Mouse (Mus musculus): ENCODE results near the gene Paqr5.

The Paqr5 gene

GRCm38 (mm10) chr9:61908832-61909407, 117.7 kb downstream of the Paqr5 start:
- DNase-seq (ENCODE audit: low spot score): no peak

DNA sequence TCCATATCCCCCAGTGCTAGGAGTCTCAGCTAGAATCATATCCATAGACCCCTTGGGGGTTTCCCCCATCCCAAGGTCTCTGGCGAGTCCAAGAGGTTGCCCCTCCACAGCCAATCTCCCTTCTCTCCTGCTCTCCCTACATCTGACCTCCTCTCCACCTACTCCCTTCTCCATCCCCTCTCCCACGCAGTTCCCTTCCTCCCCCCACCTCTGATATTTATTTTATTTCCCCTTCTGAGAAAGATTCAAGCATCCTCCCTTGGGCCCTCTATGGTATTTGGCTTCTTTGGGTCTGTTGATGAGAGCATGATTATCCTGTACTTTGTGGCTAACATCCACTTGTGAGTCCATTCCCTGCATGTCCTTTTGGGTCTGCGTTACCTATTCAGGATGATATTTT, 118.3 kb downstream of the Paqr5 start:
- no peak for DNase-seq (ENCODE audit: low spot score)

DNA sequence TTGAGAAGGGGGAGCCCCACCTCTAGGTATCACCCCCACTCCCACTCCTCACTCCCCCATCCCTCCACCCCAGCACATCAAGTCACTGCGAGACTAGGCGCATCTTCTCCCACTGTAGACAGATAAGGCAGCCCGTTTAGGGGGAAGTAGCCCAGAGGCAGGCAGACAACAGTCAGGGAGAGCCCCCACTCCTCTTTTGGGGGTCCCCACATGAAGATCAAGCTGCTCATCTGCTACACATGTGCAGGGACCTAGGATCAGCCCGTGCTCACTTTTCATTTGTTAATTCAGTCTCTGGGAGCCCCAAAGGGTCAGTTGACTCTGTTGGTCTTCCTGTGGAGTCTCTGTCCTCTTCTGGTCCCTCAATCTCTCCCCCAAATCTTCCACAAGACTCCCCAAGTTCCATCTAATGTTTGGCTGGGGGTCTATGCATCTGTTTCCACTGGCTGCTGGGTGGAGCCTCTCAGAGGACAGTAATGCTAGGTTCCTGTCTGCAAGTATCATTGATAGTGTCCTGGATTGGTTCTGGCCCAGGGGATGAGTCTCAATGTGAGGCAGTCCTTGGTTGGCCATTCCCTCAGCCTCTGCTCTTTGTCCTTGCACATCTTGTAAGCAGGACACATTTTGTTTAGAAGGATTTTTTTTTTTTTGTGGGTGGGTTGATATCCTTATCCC, 118.9 kb downstream of the Paqr5 start:
- DNase-seq (ENCODE audit: low spot score): no peak

DNA sequence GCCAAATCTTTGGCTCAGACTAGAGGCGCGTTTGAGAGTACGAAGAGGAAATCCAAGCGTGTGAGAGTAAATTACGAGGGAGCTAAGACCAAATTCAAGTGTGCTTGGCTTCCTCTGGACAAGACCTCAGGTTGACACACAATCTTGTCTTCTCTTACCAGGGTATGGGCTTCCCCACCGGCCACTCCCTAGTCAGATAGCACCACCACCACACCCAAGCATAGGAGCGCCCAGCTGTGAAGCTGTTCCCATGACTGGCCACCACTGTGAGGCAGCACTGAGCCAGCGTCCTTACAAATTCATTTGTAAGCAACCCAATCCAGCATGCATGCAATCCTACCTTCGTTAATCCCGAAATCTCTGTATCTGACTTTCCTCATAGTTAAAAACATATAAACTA, 119.7 kb downstream of the Paqr5 start:
- DNase-seq (ENCODE audit: low spot score): peak; percentile 43

GRCm38 (mm10) chr9:61905576-61905975, 121.1 kb downstream of the Paqr5 start:
- DNase-seq (ENCODE audit: low spot score): no peak

DNA sequence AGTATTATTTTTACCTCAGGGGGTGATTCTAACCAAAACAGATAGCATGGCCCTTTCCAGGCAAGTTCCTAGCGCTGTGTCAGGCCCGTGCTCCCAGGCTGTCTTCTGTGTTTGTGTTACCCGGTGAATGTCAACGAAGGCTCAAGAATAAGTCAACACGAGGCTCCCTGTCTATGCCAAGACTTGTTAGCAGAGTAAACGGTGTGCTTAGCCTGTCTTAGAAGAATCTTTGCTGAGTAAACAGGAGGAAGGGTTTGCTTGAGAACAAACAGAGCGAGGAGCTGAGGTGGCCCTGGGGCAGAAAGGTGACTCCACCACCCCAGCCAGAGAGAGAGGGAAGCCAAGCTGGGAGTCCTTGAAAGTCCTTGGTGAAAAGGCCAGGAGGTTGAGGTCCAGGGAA, 122.5 kb downstream of the Paqr5 start:
- DNase-seq (ENCODE audit: low spot score): peak; percentile 57
